Mouse (Mus musculus) liver, embryonic 13.5 days (tissue): ENCODE data around the gene Mettl15. TPM values are rescaled to one million over a fixed set of nuclear protein-coding genes. Genes with fewer than 3 reads are reported as not detected.

Source experiments
- ATAC-seq: fragments of 200-750 bp; cut with Nextera tagmentation; 2 replicates; pipeline ENCODE4 v1.8.0; 2017; ENCODE audit warnings: low read depth, mild to moderate bottlenecking, moderate number of reproducible peaks, moderate library complexity
- DNase-seq: peaks from one replicate; pipeline ENCODE4 v3.0.0; 2022
- H3K27ac ChIP-seq: fragments of 300-500 bp; sonication (generic); 2 replicates; pipeline ENCODE4 v1.5.1; 2015; ENCODE audit warnings: moderate library complexity, mild to moderate bottlenecking, inconsistent platforms
- H3K27me3 ChIP-seq: fragments of 300-500 bp; sonication (generic); 2 replicates; pipeline ENCODE4 v1.6.1; 2015; ENCODE audit warnings: mild to moderate bottlenecking, inconsistent platforms
- H3K36me3 ChIP-seq: fragments of 300-500 bp; sonication (generic); 2 replicates; pipeline ENCODE4 v1.6.1; 2015; ENCODE audit warnings: mild to moderate bottlenecking, inconsistent platforms
- H3K4me1 ChIP-seq: fragments of 300-500 bp; sonication (generic); replicated peaks from 2 replicates; pipeline ENCODE4 v1.6.1; 2015; ENCODE audit warnings: inconsistent platforms
- H3K4me2 ChIP-seq: fragments of 300-500 bp; sonication (generic); 2 replicates; pipeline ENCODE4 v1.6.1; 2015; ENCODE audit warnings: inconsistent platforms, mild to moderate bottlenecking, moderate library complexity
- H3K4me3 ChIP-seq: fragments of 300-500 bp; sonication (generic); replicated peaks from 2 replicates; pipeline ENCODE4 v1.5.1; 2015; ENCODE audit warnings: mild to moderate bottlenecking, inconsistent platforms
- H3K9ac ChIP-seq: fragments of 300-500 bp; sonication (generic); 2 replicates; pipeline ENCODE4 v1.6.1; 2015; ENCODE audit warnings: mild to moderate bottlenecking, inconsistent platforms
- H3K9me3 ChIP-seq: fragments of 300-500 bp; sonication (generic); replicated peaks from 2 replicates; pipeline ENCODE4 v1.6.1; 2016; ENCODE audit warnings: inconsistent platforms
- WGBS: fragments of 180-500 bp; shearing (Covaris S2); methylation state at CpG from one replicate; pipeline ENCODE4 v1.1.7; 2015; ENCODE audit not compliant: insufficient replicate concordance; 5-methylcytosine and 5-hydroxymethylcytosine counted together
- polyA plus RNA-seq: library from polyadenylated mRNA; unstranded; fragments of >200 nt; fragmentation: Nextera tagmentation; extraction: Ambion mirVana; gene quantifications from 2 replicates; pipeline ENCODE4 v1.2.1, GENCODE M21; 2015

Mettl15 gene
- polyA plus RNA-seq, 1 experiment from 2014 or later = 7.0 TPM

DNA sequence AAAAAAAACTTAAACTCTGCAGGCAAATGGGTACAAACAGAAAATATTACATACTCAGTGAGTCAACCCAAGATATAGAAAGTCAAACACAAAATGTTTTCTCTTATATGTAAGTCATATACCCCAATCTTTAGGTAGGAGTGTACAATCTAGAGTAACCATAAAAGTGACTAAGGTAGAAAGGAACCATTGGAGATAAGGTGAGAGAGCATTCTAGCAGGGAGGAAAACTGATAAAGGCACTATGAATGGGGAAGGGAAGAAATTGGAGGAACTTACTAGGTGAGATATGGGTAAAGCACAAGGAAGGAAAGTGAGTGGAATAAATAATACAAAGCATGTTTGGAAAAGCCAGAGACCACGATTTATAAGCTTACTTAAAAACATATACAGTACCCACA is 122.0 kb downstream of the Mettl15 start:
- no peak overlapping the region for H3K27ac ChIP-seq
- ATAC-seq = no peak
- DNase-seq = no peak
- no peaks in the 10 kb centered on the region for H3K4me1 ChIP-seq
- no peaks in the 10 kb centered on the region for H3K9me3 ChIP-seq
- H3K9ac ChIP-seq = no peak overlapping the region
- no peaks in the 10 kb centered on the region for H3K27me3 ChIP-seq
- no peak overlapping the region for H3K4me2 ChIP-seq
- no peaks in the 10 kb centered on the region for H3K36me3 ChIP-seq
- no peak overlapping the region for H3K4me3 ChIP-seq
- whole genome bisulfite sequencing = 21% methylated on average over 1 of the region's 1 CpGs

DNA sequence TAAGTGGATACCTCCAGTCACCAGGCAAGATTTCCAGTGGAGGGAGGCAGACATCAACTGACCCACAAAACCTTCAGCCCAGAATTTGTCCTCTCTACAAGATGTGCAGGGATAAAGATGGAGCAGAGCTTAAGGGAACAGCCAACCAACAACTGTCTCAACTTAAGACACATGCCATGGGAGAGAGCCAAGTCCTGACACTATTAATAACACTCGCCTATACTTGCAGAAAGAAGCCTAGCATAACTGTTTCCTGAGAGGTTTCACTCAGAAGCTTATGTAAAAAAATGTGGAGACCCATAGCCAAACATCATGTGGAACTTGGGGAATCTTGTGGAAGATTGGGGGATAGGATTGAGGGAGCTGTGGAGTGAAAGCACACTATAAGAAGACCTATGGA is 124.4 kb downstream of the Mettl15 start:
- no peaks in the 10 kb centered on the region for H3K9me3 ChIP-seq
- DNase-seq (no peak), ATAC-seq (no peak)
- no peaks in the 10 kb centered on the region for H3K36me3 ChIP-seq
- no peak overlapping the region for H3K4me2 ChIP-seq
- H3K27me3 ChIP-seq = no peaks in the 10 kb centered on the region
- WGBS = 48% methylated on average over 1 of the region's 1 CpGs
- no peak overlapping the region for H3K9ac ChIP-seq
- H3K4me1 ChIP-seq = no peaks in the 10 kb centered on the region
- H3K27ac ChIP-seq = no peak overlapping the region
- no peak overlapping the region for H3K4me3 ChIP-seq

DNA sequence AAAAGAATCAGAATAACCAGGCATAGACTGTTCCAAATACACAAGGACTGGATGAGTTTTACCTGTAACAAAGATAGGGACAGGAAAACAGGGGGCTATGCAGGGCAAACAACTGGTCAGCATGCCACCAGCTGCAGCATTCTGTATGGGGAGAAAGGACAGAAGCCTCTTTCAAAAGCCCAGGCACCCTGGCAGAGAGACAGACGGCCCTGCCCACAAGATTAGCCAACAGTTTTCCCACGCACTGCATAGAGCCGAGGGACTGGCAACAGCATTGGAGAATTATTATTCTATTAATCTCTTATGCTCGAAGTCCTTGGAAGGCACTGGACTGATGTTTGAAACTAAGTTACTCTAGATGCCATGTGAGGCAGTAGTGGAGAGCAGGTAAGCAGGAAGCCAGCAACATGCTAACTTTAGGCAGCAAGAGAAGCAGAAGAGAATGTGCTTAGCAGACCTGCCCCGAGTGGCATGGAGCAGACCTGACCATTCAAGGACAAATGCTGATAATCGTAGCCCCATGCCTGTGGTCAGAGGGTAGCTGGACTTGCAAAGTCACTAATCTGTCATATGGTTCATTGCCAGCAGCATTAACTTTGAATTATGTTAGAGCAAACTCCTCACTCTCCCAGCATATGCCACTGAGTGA is 127.0 kb downstream of the Mettl15 start:
- 63% methylated on average over 6 of the region's 6 CpGs for WGBS
- no peak overlapping the region for H3K27ac ChIP-seq
- no peaks in the 10 kb centered on the region for H3K36me3 ChIP-seq
- H3K27me3 ChIP-seq = no peaks in the 10 kb centered on the region
- DNase-seq = no peak
- ATAC-seq = no peak
- H3K4me2 ChIP-seq = no peak overlapping the region
- no peak overlapping the region for H3K4me3 ChIP-seq
- 0 out of 2 replicates have a peak, but pooled peaks cover 3% of the 10 kb centered on the region for H3K9me3 ChIP-seq
- no peaks in the 10 kb centered on the region for H3K4me1 ChIP-seq
- H3K9ac ChIP-seq = no peak overlapping the region

GRCm38 (mm10) chr2:109147292-109147691 is 133.3 kb downstream of the Mettl15 start:
- no peak for DNase-seq
- ATAC-seq = no peak
- no peaks in the 10 kb centered on the region for H3K36me3 ChIP-seq

GRCm38 (mm10) chr2:109144410-109144809 is 136.1 kb downstream of the Mettl15 start:
- 0 out of 2 replicates have a peak, but pooled peaks cover 3% of the 10 kb centered on the region for H3K9me3 ChIP-seq
- WGBS = 70% methylated on average over 2 of the region's 2 CpGs
- no peaks in the 10 kb centered on the region for H3K27me3 ChIP-seq
- H3K4me2 ChIP-seq = no peak overlapping the region
- no peak overlapping the region for H3K9ac ChIP-seq
- H3K4me3 ChIP-seq = no peak overlapping the region
- ATAC-seq (no peak), DNase-seq (no peak)
- no peaks in the 10 kb centered on the region for H3K4me1 ChIP-seq
- no peaks in the 10 kb centered on the region for H3K36me3 ChIP-seq
- no peak overlapping the region for H3K27ac ChIP-seq

More at GRCm38 (mm10) chr2:109147292-109147691, 133.3 kb downstream of the Mettl15 start:
- Histone ChIP-seq H3K4me2 (no peak overlapping the region), H3K9me3 (0 out of 2 replicates have a peak, but pooled peaks cover 3% of the 10 kb centered on the region), H3K9ac (no peak overlapping the region), H3K4me3 (no peak overlapping the region), H3K27ac (no peak overlapping the region), H3K4me1 (no peaks in the 10 kb centered on the region), H3K27me3 (no peaks in the 10 kb centered on the region)

DNA sequence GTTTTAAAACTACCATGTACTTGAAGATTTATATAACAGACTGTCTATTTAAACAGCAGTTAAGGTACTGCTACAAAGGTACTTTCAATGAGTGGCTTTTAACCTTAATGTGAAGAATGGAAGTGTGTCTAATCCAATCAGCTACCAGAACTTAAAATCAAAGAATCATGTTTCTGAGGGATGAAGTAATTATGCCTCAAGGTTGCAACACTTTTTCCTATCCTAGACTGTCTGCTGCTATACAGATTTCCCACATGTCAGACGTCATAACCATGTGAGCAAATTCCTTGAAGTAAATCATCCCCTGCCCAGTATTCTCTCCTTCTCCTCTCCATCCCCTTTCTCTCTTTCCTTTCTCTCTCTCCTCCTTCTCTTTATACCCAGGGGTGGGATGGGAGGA is 140.2 kb downstream of the Mettl15 start:
- H3K4me2 ChIP-seq = no peak overlapping the region
- no peaks in the 10 kb centered on the region for H3K36me3 ChIP-seq
- H3K27ac ChIP-seq = no peak overlapping the region
- no peaks in the 10 kb centered on the region for H3K27me3 ChIP-seq
- 53% methylated on average over 1 of the region's 1 CpGs for WGBS
- H3K9ac ChIP-seq = no peak overlapping the region
- no peak for DNase-seq
- no peaks in the 10 kb centered on the region for H3K4me1 ChIP-seq
- no peak overlapping the region for H3K4me3 ChIP-seq
- no peak for ATAC-seq
- H3K9me3 ChIP-seq = no peaks in the 10 kb centered on the region

GRCm38 (mm10) chr2:109137276-109137675 is 143.3 kb downstream of the Mettl15 start:
- 70% methylated on average over 6 of the region's 6 CpGs for WGBS
- ATAC-seq = no peak
- Histone ChIP-seq H3K4me1 (no peaks in the 10 kb centered on the region), H3K4me3 (no peak overlapping the region), H3K9me3 (no peaks in the 10 kb centered on the region), H3K27ac (no peak overlapping the region), H3K27me3 (no peaks in the 10 kb centered on the region), H3K4me2 (no peak overlapping the region), H3K36me3 (no peaks in the 10 kb centered on the region), H3K9ac (no peak overlapping the region)
- no peak for DNase-seq

- H3K4me1 ChIP-seq = no peaks in the 10 kb centered on the region
- H3K36me3 ChIP-seq = no peaks in the 10 kb centered on the region
- H3K27ac ChIP-seq = no peak overlapping the region
- no peak for ATAC-seq
- H3K4me3 ChIP-seq = no peak overlapping the region
- H3K27me3 ChIP-seq = no peaks in the 10 kb centered on the region
- DNase-seq = no peak
- no peaks in the 10 kb centered on the region for H3K9me3 ChIP-seq
- WGBS = 73% methylated on average over 3 of the region's 3 CpGs
- H3K4me2 ChIP-seq = no peak overlapping the region
- H3K9ac ChIP-seq = no peak overlapping the region
Observed at GRCm38 (mm10) chr2:109130718-109131117, 149.8 kb downstream of the Mettl15 start.

- 76% methylated on average over 3 of the region's 3 CpGs for WGBS
- H3K4me3 ChIP-seq = no peak overlapping the region
- H3K4me2 ChIP-seq = no peak overlapping the region
- H3K27me3 ChIP-seq = no peaks in the 10 kb centered on the region
- ATAC-seq (no peak), DNase-seq (no peak)
- no peaks in the 10 kb centered on the region for H3K4me1 ChIP-seq
- no peaks in the 10 kb centered on the region for H3K9me3 ChIP-seq
- no peaks in the 10 kb centered on the region for H3K36me3 ChIP-seq
- H3K27ac ChIP-seq = no peak overlapping the region
- H3K9ac ChIP-seq = no peak overlapping the region
Observed at GRCm38 (mm10) chr2:109129921-109130320, 150.6 kb downstream of the Mettl15 start.

DNA sequence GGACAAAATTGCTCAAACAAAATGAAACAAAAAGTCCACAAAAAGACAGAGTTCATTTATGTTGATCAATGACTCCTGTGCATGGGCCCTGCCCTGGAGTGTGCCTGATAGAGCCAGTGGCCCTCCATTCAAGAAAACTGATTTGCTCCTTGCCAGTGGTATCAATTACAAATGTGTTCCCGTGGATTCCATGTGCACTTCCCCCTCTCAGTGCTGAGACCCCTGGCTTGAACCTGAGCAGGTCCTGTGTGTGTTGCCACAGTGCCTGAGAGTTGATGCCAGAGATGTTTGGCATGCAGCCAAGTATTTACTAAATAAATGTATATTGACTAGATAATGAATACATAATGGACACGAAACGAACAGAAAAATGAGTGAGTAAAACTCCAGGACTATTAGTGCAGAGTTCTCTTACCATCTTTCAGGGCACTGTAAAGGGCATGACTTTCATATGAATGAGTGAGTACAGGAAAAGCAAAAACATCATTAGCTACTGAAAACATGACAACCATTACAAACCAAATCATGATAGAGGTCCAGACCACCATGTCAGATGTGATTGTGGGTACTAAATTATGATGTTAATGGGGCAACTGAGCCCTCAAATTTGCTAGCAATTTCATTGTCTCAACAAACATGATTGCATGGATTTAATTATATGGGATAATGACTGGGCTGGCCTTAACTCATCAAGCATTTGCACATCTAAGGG is 174.6 kb downstream of the Mettl15 start:
- 66% methylated on average over 3 of the region's 3 CpGs for WGBS
- Histone ChIP-seq H3K36me3 (no peaks in the 10 kb centered on the region), H3K4me3 (no peak overlapping the region), H3K9me3 (no peaks in the 10 kb centered on the region), H3K4me1 (no peaks in the 10 kb centered on the region), H3K27me3 (no peaks in the 10 kb centered on the region), H3K4me2 (no peak overlapping the region), H3K9ac (no peak overlapping the region), H3K27ac (no peak overlapping the region)
- no peak for ATAC-seq
- no peak for DNase-seq

GRCm38 (mm10) chr2:109049686-109050085 is 230.9 kb downstream of the Mettl15 start:
- no peaks in the 10 kb centered on the region for H3K4me1 ChIP-seq
- H3K9ac ChIP-seq = no peak overlapping the region
- no peaks in the 10 kb centered on the region for H3K9me3 ChIP-seq
- H3K4me2 ChIP-seq = no peak overlapping the region
- no peaks in the 10 kb centered on the region for H3K36me3 ChIP-seq
- ATAC-seq = no peak
- no peak for DNase-seq
- H3K27me3 ChIP-seq = no peaks in the 10 kb centered on the region
- WGBS = 47% methylated on average over 2 of the region's 2 CpGs
- H3K27ac ChIP-seq = no peak overlapping the region
- no peak overlapping the region for H3K4me3 ChIP-seq
